Mouse (Mus musculus): ENCODE data around the gene Rab11fip4.
"Not testable (repeated sequence)": the region's sequence is repeated elsewhere in the genome, so short reads cannot be mapped to it uniquely, and the experiment has no call there.

The Rab11fip4 gene

DNA sequence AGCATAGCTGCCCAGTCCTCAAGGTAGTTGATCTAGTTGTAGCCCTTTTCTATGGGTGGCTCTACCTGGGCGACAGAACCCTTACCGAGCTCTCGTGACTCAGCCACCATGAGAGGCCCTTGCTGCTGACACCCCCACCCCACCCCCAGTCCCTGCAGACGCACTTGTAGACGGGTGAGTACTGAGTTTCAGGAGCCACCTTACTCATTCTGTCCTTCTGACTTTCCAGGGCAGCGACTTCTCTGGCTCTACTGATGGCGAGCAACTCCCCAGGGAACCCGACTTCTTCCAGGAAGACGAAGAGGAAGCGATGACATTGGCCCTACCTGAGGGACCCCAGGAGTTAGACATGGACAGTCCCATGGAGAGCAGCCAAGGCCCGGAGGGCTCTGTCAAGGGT is 89.5 kb downstream of the Rab11fip4 start:
- DNase-seq: no peak

DNA sequence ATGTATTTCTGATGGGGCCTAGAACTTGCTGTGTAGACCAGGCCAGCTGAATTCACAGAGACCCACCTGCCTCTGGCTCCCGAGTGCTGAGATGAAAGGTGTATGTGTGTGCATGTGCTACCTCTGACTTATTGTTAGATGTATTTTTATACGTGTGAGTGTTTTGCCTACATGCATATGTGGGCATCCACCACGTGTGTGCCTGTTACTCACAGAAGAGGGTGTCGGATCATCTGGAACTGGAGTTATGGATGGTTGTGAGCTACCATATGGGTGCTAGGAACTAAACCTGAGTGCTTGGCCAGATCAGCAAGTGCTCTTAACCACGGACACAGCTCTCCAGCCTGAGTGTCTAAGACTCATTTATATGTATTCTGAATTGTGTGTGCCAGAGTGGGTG is 90.2 kb downstream of the Rab11fip4 start:
- no peak for DNase-seq

DNA sequence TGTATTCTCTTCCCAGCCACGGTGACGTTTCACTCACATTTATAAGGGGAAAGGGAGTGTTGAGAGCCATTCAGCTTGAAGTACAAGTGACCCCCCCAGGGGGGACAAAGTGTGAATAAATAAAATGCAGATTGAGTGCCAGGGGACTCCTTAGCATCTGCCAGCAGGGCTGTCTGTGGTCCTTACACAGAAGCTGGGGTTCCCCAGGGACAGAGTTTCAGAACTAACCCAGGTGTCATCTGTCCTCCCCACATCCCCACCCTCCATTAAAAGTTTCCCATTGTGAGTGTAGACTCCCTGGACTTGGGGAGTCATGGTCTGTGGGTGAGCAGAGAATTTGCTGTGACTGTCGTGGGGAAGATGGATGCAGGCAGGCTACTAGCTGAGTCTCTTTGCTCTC is 90.8 kb downstream of the Rab11fip4 start:
- no peak for DNase-seq

DNA sequence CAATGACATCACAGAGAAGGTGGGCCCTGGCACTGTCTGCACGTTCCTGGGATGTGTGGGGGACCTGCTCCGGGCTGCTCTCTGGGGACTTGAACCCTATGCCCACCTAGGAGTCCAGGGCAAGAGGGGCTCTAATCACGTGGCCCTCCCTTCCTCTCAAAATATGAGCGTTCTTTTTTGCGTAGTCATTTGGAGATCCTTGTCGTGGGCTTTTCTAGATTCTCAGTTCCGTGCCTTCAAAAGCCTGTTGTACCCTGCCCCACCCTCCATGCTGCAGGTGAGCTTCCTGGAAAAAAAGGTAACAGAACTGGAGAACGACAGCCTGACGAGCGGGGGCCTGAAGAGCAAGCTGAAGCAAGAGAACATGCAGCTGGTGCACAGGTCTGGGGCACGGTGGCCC is 94.1 kb downstream of the Rab11fip4 start:
- no peak for DNase-seq

DNA sequence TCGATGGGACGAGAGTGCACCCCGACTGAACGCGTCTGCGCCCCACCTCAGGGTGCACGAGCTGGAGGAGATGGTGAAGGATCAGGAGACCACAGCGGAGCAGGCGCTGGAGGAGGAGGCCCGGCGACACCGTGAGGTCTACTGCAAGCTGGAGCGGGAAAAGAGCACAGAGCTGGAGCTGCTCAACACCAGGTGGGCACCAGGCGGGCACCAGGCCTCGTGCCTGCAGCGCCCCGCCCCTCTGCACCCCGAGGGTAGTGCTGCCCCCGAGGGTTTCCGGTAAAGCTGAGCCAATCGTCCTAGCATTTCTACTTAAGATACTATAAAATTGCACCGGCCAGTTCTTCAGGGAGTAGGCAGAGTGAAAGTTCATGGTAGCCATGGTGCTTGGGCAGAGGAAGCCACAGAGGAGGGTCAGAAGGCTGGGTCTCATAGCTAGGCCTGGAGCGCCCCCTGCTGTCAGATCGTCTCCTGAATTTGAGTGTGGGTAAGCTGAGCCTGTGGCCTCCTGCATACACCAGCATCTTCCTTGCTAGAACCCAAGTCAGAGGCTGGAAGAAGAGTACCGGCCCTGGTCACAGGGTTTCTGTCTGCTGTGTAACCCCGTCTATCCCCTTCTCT is 95.6 kb downstream of the Rab11fip4 start:
- peak; percentile 91 for DNase-seq

DNA sequence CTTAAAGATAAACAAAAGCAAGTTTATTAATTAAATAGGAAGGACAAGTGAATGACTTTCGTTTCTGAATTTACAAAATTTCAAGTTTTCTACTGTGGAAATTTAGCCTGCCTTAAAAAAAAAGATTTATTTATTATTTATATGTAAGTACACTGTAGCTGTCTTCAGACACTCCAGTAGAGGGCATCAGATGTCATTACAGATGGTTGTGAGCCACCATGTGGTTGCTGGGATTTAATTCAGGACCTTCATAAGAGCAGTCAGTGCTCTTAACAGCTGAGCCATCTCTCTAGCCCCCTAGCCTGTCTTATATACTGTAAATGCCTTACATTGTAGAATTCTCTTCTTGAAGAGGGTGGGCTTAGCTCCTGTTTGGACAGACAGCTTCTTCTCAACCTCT is 98.9 kb downstream of the Rab11fip4 start:
- DNase-seq: no peak

DNA sequence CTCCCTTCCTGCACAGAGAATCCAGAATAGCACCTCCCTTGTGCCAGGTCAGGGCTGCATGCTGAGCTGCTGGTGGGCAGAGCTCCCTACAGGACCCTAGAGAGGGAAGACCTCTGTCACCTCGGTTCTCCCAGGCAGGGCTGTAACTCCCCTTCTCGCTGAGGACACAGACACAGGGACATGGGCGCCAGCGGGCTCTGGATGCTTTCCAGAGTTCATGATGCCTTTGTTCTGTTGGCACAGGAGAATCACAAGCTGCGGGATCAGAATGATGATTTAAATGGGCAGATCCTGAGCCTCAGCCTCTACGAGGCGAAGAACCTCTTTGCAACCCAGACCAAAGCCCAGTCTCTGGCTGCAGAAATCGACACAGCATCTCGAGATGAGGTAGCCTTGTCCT is 100.5 kb downstream of the Rab11fip4 start:
- DNase-seq: no peak

DNA sequence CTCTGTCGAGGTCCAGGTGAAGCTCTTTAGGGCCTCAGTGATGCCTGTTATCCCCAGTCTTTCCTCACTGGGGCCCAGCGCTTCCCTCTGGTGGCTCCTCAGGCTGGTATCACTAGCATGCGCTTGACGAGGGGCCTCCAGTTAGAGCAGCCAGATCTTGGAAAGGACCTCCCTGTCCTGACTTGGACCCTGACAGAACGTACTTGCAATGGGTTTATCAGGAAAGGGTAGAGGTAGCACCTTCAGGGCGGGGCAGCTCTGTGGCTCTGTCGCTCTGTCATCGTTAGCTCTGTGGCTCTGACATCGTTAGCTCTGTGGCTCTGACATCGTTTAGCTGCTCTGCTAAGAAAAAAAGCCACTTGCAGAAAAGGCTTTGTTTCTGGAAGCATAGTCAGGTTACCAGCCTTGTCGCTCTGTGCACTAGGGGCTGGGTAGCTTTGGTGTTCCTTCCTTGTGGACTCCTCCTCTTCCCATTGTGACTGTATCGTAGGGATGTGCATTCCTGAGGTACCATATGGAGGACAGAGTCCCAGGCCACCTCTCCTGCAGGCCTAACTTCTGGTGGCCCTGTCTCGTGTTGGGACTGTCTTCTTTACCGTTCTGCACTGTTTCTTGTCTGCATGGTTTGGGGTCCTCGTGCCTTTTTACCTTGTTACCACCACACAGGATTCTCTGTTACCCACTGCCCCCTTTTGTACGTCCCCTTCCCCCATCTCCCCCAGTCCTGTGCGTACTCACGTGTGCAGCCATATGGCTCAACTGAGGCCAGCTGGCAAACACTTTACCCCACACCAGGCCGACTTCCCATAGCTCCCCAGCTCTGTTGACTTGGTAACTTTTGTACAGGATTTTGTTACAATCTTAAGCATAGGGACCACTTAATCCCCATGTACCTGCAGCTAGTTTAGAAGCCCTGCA is 105.6 kb downstream of the Rab11fip4 start:
- DNase-seq: no peak

DNA sequence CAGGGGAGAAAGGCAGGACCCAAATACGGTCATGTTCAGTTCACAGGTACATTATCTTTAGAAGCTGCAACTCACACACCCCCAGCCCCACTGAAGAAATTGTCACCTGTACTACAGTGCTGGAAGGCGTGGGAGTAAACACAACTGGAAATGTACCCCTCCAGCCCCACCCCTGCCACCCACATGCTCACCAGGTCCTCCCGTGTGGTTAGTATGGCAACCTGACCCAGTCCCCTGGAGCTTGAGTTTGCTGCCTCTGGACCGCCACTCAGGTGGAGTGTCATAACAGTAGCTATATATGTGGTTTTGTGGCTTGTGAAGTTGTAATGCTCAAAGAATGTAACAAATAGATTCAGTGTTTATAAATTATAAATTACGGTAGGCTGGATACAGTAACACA is 107.1 kb downstream of the Rab11fip4 start:
- DNase-seq: no peak

DNA sequence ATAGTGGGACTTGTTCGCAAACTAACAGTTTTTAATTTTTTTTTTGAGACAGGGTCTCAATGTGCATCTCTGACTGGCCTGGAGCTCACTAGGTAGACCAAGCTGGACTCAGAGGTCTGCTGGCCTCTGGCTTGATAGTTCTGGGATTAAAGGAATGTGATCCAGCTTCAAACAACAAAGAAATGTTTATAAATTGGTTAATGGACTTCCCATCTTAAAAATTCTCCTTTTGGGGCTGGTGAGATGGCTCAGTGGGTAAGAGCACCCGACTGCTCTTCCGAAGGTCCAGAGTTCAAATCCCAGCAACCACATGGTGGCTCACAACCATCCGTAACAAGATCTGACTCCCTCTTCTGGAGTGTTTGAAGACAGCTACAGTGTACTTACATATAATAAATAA is 107.5 kb downstream of the Rab11fip4 start:
- not testable (repeated sequence) for DNase-seq

DNA sequence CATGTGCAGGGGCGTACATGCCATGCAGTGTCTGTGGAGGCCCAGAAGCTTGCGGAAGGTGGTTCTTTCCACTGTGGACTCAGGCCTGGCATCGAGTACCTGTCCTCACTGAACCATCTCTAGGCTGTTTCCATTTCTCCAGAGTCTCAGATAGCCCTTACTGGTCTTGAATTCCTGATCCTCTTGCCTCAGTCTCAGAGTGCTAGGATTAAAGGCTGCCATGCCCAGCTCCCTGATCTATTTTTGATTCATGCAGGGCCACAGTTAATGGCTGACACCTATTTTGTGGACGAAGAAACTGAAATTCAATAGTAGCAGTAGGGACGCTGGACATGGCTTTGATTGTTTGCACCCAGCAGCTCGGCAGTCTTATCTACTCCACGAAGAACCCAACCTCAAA is 110.5 kb downstream of the Rab11fip4 start:
- no peak for DNase-seq

DNA sequence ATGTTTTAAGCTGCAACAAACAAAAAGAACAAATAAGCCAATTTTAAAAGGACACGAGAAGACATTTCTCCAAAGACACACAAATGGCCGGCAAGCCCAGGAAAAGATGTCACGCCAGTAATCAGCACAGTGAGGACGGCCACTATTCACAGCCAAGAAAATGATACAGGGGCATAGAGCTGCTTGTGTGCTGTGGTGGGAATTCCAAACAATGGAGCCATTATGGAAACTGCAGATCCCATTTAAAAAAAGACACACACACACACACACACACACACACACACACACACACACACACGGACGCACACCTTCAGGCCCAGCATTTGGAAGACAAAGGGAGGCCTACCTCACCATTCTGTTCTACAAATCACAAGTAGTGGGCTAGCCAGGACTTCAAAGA is 111.1 kb downstream of the Rab11fip4 start:
- DNase-seq: no peak

DNA sequence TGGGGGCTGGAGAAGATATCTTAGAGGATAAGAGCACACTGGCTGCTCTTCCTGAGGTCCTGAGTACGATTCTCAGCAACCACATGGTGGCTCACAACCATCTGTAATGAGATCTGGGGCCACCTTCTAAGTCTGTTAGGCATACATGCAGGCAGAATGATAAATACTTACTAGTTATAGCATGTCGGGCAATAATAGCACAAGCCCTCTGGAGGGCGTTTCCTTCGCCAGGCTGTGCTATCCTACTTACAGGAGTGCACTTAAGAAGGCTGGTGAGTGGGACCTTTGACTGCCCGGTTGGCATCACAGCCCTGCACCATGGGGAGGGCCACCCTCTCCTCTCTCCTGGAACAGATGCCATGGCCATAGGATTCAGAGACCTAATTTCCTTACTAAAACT is 112.4 kb downstream of the Rab11fip4 start:
- DNase-seq: peak; percentile 67

DNA sequence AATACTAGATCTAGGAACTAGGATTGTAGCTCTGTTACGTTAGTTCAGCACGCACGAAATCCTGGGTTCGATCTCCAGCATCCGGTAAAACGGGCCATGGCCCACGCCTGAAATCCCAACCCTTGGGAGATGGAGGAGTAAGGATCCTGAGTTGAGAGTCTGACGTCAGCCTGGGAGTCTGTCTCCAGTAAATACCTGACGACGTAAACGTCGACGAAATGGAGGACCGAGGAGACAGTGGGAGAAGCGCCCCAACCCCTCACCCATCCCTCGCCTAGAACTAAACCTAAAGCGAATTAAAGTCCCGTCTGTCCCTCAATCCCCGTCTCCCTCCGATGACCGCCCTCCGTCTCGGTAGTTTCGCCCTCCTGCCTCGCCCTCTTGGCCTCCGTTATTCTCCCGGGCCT is 112.9 kb downstream of the Rab11fip4 start:
- DNase-seq: no peak

DNA sequence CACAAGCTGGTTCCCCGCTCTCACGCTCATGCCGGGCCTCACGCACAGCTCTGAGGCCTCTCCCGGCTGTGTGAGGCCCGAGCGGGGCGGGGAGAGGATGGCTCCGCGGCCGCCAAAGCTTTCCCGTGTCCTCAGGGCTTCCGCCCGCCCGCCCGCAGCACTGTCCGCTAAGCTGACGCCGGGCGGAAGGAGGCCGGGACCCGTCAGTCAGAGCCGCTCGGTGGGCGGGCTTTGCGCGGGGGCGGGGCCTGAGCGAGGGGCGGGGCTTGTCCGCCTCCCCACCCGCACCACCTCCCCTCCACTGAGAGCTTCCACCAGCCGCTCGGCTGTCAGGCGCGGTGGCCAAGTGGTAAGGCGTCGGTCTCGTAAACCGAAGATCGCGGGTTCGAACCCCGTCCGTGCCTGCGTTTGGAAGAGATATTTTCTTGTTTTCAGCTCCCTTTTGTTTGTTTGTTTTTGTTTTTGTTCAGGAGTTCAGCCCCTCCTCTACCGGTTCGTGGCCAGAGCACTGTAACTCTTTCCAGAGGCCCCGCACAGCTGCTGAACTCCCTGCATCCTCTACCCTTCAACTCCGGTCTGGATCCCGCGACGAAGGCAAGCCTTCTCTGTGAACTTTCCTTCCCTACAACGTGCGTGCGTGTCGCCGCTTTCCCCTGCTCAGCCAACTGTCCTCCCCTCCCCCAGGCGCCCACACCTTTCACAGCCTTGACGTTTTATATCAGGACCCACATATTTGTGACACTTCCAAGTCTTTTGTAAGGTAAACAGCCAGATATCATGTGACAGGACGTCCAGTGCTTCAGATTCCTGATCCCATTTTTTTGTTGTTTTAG is 113.5 kb downstream of the Rab11fip4 start:
- DNase-seq: peak; percentile 97

DNA sequence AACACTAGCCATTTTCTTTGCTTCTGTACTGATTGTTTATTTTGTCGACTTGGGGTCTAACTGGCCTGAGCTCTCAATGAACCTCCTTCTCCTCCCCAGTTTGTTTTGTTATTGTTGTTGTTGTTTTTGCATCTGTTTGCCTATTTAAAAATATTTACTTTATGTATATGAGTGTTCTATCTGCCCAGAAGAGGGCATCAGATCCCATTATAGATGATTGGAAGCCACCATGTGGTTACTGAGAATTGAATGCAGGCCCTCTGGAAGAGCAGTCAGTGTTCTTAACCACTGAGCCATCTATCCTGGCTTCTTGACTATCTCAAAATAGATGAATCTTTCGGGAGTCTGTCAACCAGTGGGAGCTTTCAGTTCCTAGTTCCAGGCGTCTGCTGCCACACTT is 116.1 kb downstream of the Rab11fip4 start:
- DNase-seq: no peak

DNA sequence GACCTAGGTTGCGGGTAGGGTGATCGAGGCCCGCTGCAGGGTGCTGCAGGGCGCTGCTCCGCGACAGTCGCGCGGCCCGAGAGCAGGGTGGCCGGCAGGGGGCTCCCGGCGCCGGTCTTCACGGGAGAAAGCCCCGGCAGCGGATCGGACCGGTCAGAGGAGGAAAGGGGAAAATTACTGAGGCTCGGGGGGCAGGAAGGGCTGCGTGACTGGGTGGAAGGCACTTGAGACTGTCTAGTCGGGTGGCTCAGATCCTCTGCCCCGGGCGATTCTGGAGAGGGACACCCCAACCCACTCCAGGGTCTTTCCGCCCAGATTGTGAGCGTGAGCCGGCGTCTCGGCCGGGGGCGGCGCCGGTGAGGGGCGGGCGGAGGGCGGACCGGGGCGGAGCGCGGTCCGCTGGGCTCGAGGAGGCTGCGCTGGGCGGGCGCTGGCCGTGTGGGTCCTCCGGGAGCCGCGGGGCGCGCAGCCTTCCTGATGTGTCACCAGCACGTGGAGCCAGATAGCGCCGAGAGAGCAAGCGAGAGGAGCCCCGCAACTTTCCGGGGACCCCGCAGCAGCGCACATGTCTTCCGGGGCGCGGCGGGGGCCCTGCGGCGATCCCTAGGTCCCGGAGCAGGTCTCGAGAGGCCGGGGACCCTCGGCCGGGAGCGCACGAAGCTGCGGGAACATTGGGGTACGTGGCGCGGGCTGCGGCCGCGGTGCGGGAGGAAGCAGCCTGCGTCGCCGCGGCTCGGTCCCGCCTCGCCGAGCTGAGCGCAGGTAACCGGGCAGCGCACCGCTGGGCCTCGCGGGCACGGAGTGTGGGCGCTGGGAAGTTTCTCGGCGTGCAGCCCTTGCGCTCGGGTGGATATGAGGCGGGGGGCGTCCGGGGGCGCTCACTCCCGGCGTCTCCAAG is 120.1 kb downstream of the Rab11fip4 start:
- DNase-seq: peak; percentile 75

DNA sequence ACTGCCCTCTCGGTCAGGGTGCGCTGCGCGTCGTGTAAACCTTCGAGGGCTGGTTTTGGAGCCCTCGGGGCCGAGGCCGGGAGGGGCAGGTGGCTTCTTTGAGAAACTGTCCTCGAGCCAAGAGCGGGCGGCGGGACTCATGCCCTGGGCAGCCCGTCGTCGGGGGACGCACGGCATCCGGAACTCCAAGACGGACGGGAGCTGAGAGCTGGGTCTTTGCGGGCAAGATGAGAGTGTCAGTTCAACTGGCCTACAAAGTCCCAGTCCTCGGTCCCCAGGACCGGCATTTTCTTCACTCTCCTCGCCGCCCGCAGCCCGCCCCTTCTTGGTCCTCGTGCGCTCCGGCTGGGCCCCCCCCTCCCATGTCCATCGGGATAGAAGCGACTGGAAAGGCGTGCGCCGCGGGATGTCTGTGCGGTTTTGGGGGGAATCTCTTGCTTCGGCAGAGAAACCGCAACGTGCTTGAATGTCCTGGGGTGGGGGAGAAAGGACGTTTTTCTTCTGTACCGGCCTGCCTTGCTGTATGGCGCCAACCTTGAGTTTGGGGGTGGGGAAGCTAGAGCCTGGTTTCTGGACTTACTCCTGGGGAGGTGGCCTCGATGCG is 120.9 kb downstream of the Rab11fip4 start:
- DNase-seq: no peak

DNA sequence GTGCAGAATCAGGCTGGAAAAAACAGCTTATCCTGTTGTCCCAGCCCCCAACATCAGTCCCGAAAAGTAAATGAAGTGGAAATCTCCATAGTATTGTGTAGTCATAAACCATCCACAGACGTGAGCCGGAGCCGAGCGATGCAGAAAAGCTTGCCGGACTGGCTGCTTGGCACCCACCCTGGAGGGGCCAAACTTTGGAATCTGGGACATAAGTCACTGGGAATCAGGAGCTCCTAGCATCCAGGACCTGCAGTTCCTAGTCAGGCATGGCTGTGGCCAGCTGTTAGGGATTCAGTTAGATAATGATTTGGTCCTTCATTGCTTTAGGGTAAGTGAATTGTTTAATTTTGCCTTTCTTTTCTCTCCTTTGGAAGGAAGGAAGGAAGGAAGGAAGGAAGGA is 122.2 kb downstream of the Rab11fip4 start:
- DNase-seq: no peak

DNA sequence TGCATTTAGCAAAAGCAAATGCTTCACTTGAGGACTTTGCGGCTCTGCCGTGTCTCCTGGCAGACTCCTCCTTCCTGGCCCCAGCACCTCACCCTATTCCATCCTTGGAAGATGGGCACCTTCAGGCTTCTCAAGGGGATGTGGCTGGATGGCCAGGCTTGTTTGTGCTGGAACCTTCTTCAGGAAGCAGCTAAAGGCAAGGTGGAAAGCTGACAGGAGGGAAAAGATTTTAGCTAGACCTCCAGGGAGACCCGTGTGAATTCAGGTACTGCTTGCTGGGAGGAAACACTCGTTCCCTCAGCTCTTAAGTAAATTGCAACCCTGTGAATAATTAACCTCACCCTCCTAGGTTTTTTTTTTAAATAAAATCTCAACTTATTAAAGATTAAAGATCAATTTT is 122.7 kb downstream of the Rab11fip4 start:
- no peak for DNase-seq

DNA sequence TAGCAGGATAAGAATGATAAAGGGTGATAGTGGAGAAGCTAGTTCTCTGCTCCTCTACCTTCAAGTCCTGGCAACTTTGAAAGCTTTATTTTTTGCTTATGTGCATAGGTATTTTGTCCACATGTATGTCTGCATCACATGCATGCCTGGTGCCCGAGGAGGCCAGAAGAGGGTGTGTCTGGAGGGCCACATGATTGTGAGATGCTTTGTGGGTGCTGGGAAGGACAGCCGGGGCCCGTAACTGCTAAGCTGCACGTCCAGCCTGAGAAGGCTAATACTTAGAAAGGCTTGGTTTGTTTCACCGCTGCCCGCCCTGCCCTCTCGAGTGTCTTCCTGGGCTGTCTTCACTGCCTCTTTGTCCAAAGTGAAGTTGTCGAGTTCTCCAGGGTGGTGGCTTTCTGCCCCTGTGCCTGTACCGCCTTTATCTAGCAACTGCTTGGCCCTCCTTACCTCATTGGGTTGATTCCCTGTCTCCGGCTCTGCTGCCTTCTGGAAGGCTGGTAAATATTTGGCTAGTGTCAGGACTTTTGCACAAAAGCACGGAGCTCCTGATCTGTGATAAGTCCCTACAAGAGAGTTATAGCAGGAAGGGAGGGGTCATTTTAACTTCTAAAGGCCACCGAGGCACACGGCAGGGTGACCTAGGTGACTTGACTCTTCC is 123.2 kb downstream of the Rab11fip4 start:
- DNase-seq: no peak

DNA sequence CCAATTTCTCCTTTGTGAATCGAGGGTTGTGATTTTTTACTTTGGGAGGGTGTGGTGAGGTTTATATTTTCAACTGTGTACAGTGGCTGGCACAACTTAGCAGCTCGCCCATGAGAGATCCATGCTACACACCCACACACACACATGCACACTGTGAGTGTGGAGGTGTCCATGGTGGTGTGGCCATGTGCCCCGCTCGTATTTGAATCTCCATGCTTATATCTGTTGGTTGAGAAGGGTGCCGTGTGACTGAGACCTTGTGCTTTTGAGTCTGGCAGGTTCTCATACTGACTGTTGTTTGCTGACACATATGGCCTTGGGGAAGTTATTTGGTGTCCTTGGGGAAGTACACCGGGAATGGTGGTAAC is 123.7 kb downstream of the Rab11fip4 start:
- DNase-seq: no peak

All from thymus, postnatal 25 days (tissue).